Mouse (Mus musculus): ENCODE results near the gene Gpkow.
"Not testable (repeated sequence)": the region's sequence is repeated elsewhere in the genome, so short reads cannot be mapped to it uniquely, and the experiment has no call there.

The Gpkow gene

GRCm38 (mm10) chrX:7688321-7688720, 8.6 kb upstream of the Gpkow start:
- DNase-seq (ENCODE audit: low read depth): no peak

- no peak for DNase-seq (ENCODE audit: low read depth)
These were observed 6.4 kb upstream of the Gpkow start for GRCm38 (mm10) chrX:7690486-7690885.

- DNase-seq (ENCODE audit: low read depth): no peak
These were observed 4.1 kb upstream of the Gpkow start for GRCm38 (mm10) chrX:7692862-7693261.

GRCm38 (mm10) chrX:7696520-7696919, 411 bp upstream of the Gpkow start:
- DNase-seq (ENCODE audit: low read depth): no peak

GRCm38 (mm10) chrX:7713764-7714134, 16.8 kb downstream of the Gpkow start:
- DNase-seq (ENCODE audit: low read depth): not testable (repeated sequence)

- peak; percentile 84 for DNase-seq (ENCODE audit: low read depth)
These were observed 17.4 kb downstream of the Gpkow start, which contains the start of gene Wdr45 for GRCm38 (mm10) chrX:7714135-7714899. TSS of gene Wdr45 (plus strand) at chrX:7714333.

GRCm38 (mm10) chrX:7716058-7716457, 19.1 kb downstream of the Gpkow start:
- DNase-seq (ENCODE audit: low read depth): not testable (repeated sequence)

- DNase-seq (ENCODE audit: low read depth): peak; percentile 56
These were observed 24.8 kb downstream of the Gpkow start, which contains the start of gene Gm45208 for GRCm38 (mm10) chrX:7721514-7722281. TSS of gene Gm45208 (plus strand) at chrX:7722245.

- no peak for DNase-seq (ENCODE audit: low read depth)
These were observed 25.3 kb downstream of the Gpkow start for GRCm38 (mm10) chrX:7722282-7722611.

GRCm38 (mm10) chrX:7722691-7723090, 25.8 kb downstream of the Gpkow start:
- DNase-seq (ENCODE audit: low read depth): no peak

- DNase-seq (ENCODE audit: low read depth): no peak
These were observed 27.2 kb downstream of the Gpkow start for GRCm38 (mm10) chrX:7724135-7724534.

- no peak for DNase-seq (ENCODE audit: low read depth)
These were observed 28.9 kb downstream of the Gpkow start for GRCm38 (mm10) chrX:7725841-7726240.

GRCm38 (mm10) chrX:7727176-7727575, 30.2 kb downstream of the Gpkow start:
- no peak for DNase-seq (ENCODE audit: low read depth)

GRCm38 (mm10) chrX:7728215-7728921, 31.4 kb downstream of the Gpkow start, which contains the start of gene Praf2:
TSS of gene Praf2 (plus strand) at chrX:7728439.
- peak; percentile 58 for DNase-seq (ENCODE audit: low read depth)

GRCm38 (mm10) chrX:7728922-7729265, 32.0 kb downstream of the Gpkow start:
- no peak for DNase-seq (ENCODE audit: low read depth)

- peak; percentile 60 for DNase-seq (ENCODE audit: low read depth)
These were observed 36.7 kb downstream of the Gpkow start for GRCm38 (mm10) chrX:7733571-7734156.

GRCm38 (mm10) chrX:7739336-7740081, 42.6 kb downstream of the Gpkow start:
- no peak for DNase-seq (ENCODE audit: low read depth)

GRCm38 (mm10) chrX:7740082-7740819, 43.3 kb downstream of the Gpkow start:
- DNase-seq (ENCODE audit: low read depth): no peak

GRCm38 (mm10) chrX:7741103-7741502, 44.2 kb downstream of the Gpkow start:
- no peak for DNase-seq (ENCODE audit: low read depth)

- no peak for DNase-seq (ENCODE audit: low read depth)
These were observed 46.5 kb downstream of the Gpkow start for GRCm38 (mm10) chrX:7743470-7743869.

- DNase-seq (ENCODE audit: low read depth): no peak
These were observed 48.0 kb downstream of the Gpkow start for GRCm38 (mm10) chrX:7744940-7745339.

All from c-Kit-positive CD71-negative TER-119-negative erythroid progenitor cells, embryonic 14.5 days (primary cell).